Mouse (Mus musculus): ENCODE data around the gene Unc50. TPM values are rescaled to one million over a fixed set of nuclear protein-coding genes. Genes with fewer than 3 reads are reported as not detected.

Unc50 gene
- total and polyA plus RNA-seq, 2 experiments from 2014 or later = 83.3 to 83.8 TPM

- H3K4me3 ChIP-seq (ENCODE audit: low read depth, low read length) = no peak overlapping the region
- TF ChIP-seq EP300 (IDR thresholded peaks at IDR 0.05; ENCODE audit: low read depth) = no peak
- TF ChIP-seq CTCF (IDR thresholded peaks at IDR 0.05; ENCODE audit: low read depth) = no peak
- no peaks in the 10 kb centered on the region for H3K27me3 ChIP-seq (ENCODE audit: control insufficient read depth, insufficient read depth, low read length)
- no peak for ATAC-seq (ENCODE audit: insufficient read depth, low read depth)
- H3K4me2 ChIP-seq (ENCODE audit: low read depth, low read length) = no peak overlapping the region
- DNase-seq (ENCODE audit: low spot score) = no peak
- no peak overlapping the region for H3K9ac ChIP-seq (replicated peaks; ENCODE audit: low read depth, low read length)
- no peaks in the 10 kb centered on the region; the same call in 1 of the 2 replicates for H3K4me1 ChIP-seq (ENCODE audit: control insufficient read depth, insufficient read depth)
- H3K9me3 ChIP-seq (replicated peaks; ENCODE audit: control insufficient read depth, low read length) = no peaks in the 10 kb centered on the region
- H3K36me3 ChIP-seq (replicated peaks; ENCODE audit: control insufficient read depth, insufficient read depth, low read length) = peaks cover 12% of the 10 kb centered on the region
- H3K27ac ChIP-seq (ENCODE audit: low read depth) = no peak overlapping the region
- WGBS = 89% methylated on average over 1 of the region's 1 CpGs
These were observed 33.5 kb upstream of the Unc50 start for GRCm38 (mm10) chr1:37396481-37396880.

- Histone ChIP-seq H3K36me3 (replicated peaks; ENCODE audit: control insufficient read depth, insufficient read depth, low read length) (peaks cover 12% of the 10 kb centered on the region), H3K9ac (replicated peaks; ENCODE audit: low read depth, low read length) (no peak overlapping the region), H3K4me1 (ENCODE audit: control insufficient read depth, insufficient read depth) (no peaks in the 10 kb centered on the region; the same call in 1 of the 2 replicates), H3K4me2 (ENCODE audit: low read depth, low read length) (no peak overlapping the region), H3K27ac (ENCODE audit: low read depth) (no peak overlapping the region), H3K9me3 (replicated peaks; ENCODE audit: control insufficient read depth, low read length) (no peaks in the 10 kb centered on the region), H3K4me3 (ENCODE audit: low read depth, low read length) (no peak overlapping the region), H3K27me3 (ENCODE audit: control insufficient read depth, insufficient read depth, low read length) (no peaks in the 10 kb centered on the region)
- DNase-seq (ENCODE audit: low spot score) (no peak), ATAC-seq (ENCODE audit: insufficient read depth, low read depth) (no peak)
- TF ChIP-seq CTCF (IDR thresholded peaks at IDR 0.05; ENCODE audit: low read depth) (no peak), EP300 (IDR thresholded peaks at IDR 0.05; ENCODE audit: low read depth) (no peak)
- WGBS = 60% methylated on average over 3 of the region's 3 CpGs
These were observed 31.0 kb upstream of the Unc50 start for GRCm38 (mm10) chr1:37398961-37399360.

- Histone ChIP-seq H3K4me3 (ENCODE audit: low read depth, low read length) (no peak overlapping the region), H3K4me2 (ENCODE audit: low read depth, low read length) (0 out of 2 replicates have a peak overlapping the region, but pooled peaks have one; percentile 13), H3K27me3 (ENCODE audit: control insufficient read depth, insufficient read depth, low read length) (no peaks in the 10 kb centered on the region), H3K9ac (replicated peaks; ENCODE audit: low read depth, low read length) (no peak overlapping the region), H3K27ac (ENCODE audit: low read depth) (no peak overlapping the region), H3K9me3 (replicated peaks; ENCODE audit: control insufficient read depth, low read length) (no peaks in the 10 kb centered on the region), H3K36me3 (replicated peaks; ENCODE audit: control insufficient read depth, insufficient read depth, low read length) (peaks cover 15% of the 10 kb centered on the region), H3K4me1 (ENCODE audit: control insufficient read depth, insufficient read depth) (no peaks in the 10 kb centered on the region; the same call in 1 of the 2 replicates)
- ATAC-seq (ENCODE audit: insufficient read depth, low read depth) (peak; percentile 50; the same call in 1 of the 2 replicates), DNase-seq (ENCODE audit: low spot score) (peak; percentile 30)
- TF ChIP-seq CTCF (IDR thresholded peaks at IDR 0.05; ENCODE audit: low read depth) (no peak), EP300 (IDR thresholded peaks at IDR 0.05; ENCODE audit: low read depth) (no peak)
- 39% methylated on average over 8 of the region's 8 CpGs for WGBS
These were observed 30.2 kb upstream of the Unc50 start for GRCm38 (mm10) chr1:37399734-37400133.

GRCm38 (mm10) chr1:37401687-37402086, 28.3 kb upstream of the Unc50 start:
- Histone ChIP-seq H3K4me2 (ENCODE audit: low read depth, low read length) (no peak overlapping the region), H3K9ac (replicated peaks; ENCODE audit: low read depth, low read length) (no peak overlapping the region), H3K9me3 (replicated peaks; ENCODE audit: control insufficient read depth, low read length) (no peaks in the 10 kb centered on the region), H3K4me3 (ENCODE audit: low read depth, low read length) (no peak overlapping the region), H3K27ac (ENCODE audit: low read depth) (no peak overlapping the region), H3K27me3 (ENCODE audit: control insufficient read depth, insufficient read depth, low read length) (no peaks in the 10 kb centered on the region), H3K4me1 (ENCODE audit: control insufficient read depth, insufficient read depth) (no peaks in the 10 kb centered on the region; the same call in 1 of the 2 replicates), H3K36me3 (replicated peaks; ENCODE audit: control insufficient read depth, insufficient read depth, low read length) (peaks cover 5% of the 10 kb centered on the region)
- peak; percentile 57 for DNase-seq (ENCODE audit: low spot score)
- peak; percentile 39; the same call in 1 of the 2 replicates for ATAC-seq (ENCODE audit: insufficient read depth, low read depth)
- WGBS = 44% methylated on average over 4 of the region's 4 CpGs
- TF ChIP-seq EP300 (IDR thresholded peaks at IDR 0.05; ENCODE audit: low read depth) = no peak
- TF ChIP-seq CTCF (IDR thresholded peaks at IDR 0.05; ENCODE audit: low read depth) = peak; percentile 83

GRCm38 (mm10) chr1:37405137-37405536, 24.8 kb upstream of the Unc50 start:
- no peak overlapping the region for H3K9ac ChIP-seq (replicated peaks; ENCODE audit: low read depth, low read length)
- WGBS = 80% methylated on average over 2 of the region's 2 CpGs
- 0 out of 2 replicates have a peak, but pooled peaks cover 9% of the 10 kb centered on the region for H3K36me3 ChIP-seq (replicated peaks; ENCODE audit: control insufficient read depth, insufficient read depth, low read length)

GRCm38 (mm10) chr1:37407228-37407627, 22.7 kb upstream of the Unc50 start:
- no peak overlapping the region for H3K9ac ChIP-seq (replicated peaks; ENCODE audit: low read depth, low read length)
- no peak for DNase-seq (ENCODE audit: low spot score)
- 79% methylated on average over 8 of the region's 8 CpGs for WGBS
- 0 out of 2 replicates have a peak, but pooled peaks cover 9% of the 10 kb centered on the region for H3K36me3 ChIP-seq (replicated peaks; ENCODE audit: control insufficient read depth, insufficient read depth, low read length)
- no peak for ATAC-seq (ENCODE audit: insufficient read depth, low read depth)
- no peaks in the 10 kb centered on the region for H3K9me3 ChIP-seq (replicated peaks; ENCODE audit: control insufficient read depth, low read length)
- H3K4me3 ChIP-seq (ENCODE audit: low read depth, low read length) = no peak overlapping the region
- H3K27me3 ChIP-seq (ENCODE audit: control insufficient read depth, insufficient read depth, low read length) = no peaks in the 10 kb centered on the region
- TF ChIP-seq EP300 (IDR thresholded peaks at IDR 0.05; ENCODE audit: low read depth) (no peak), CTCF (IDR thresholded peaks at IDR 0.05; ENCODE audit: low read depth) (no peak)
- no peak overlapping the region for H3K4me2 ChIP-seq (ENCODE audit: low read depth, low read length)
- H3K27ac ChIP-seq (ENCODE audit: low read depth) = no peak overlapping the region
- no peaks in the 10 kb centered on the region for H3K4me1 ChIP-seq (ENCODE audit: control insufficient read depth, insufficient read depth)

More at GRCm38 (mm10) chr1:37405137-37405536, 24.8 kb upstream of the Unc50 start:
- Histone ChIP-seq H3K4me1 (ENCODE audit: control insufficient read depth, insufficient read depth) (no peaks in the 10 kb centered on the region), H3K4me3 (ENCODE audit: low read depth, low read length) (no peak overlapping the region), H3K9me3 (replicated peaks; ENCODE audit: control insufficient read depth, low read length) (no peaks in the 10 kb centered on the region), H3K27me3 (ENCODE audit: control insufficient read depth, insufficient read depth, low read length) (no peaks in the 10 kb centered on the region), H3K27ac (ENCODE audit: low read depth) (no peak overlapping the region), H3K4me2 (ENCODE audit: low read depth, low read length) (no peak overlapping the region)
- TF ChIP-seq CTCF (IDR thresholded peaks at IDR 0.05; ENCODE audit: low read depth) (no peak), EP300 (IDR thresholded peaks at IDR 0.05; ENCODE audit: low read depth) (no peak)
- DNase-seq (ENCODE audit: low spot score) (no peak), ATAC-seq (ENCODE audit: insufficient read depth, low read depth) (no peak)

Measured in heart, postnatal 0 days (tissue).